Comparison of ENCODE assay signal across 13 mouse cellular contexts in the genomic region with DNA sequence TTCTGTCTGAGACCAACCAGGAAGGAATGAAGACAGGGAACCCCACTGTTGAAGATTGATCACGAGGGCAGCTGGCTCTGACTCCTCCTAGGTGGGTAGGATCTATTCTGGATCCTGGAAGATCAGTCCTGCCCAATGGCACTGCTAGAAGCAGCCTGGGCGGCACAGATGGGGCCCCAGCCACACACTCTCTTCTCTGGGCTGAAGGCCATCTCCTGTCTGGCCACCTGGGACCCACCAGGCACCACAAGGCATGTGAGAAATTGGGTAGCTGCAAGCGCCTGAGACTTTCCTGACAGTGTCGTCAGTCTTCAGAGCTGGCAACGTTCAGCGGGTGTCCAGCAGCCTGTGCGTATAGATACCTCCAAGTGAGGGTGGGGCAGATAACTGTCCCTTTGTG. TPM values are rescaled to one million over a fixed set of nuclear protein-coding genes. Genes with fewer than 3 reads are reported as not detected.
DNase-seq lines count a peak whose midpoint lies in the region; ATAC-seq and TF ChIP-seq lines count a peak whose summit lies in the region.
"Had no signal": no experiment of that assay in that cellular context is flagged by ENCODE, and none has a peak within 500 bp of the region (broad histone marks: within the 10 kb centered on the region; RNA-seq: fewer than 3 reads in every experiment).

No protein-coding gene starts in this region.

- peaks cover 38% of the 10 kb centered on the region for H3K4me1 ChIP-seq in midbrain, embryonic 10.5 days
- H3K4me1 ChIP-seq in midbrain, embryonic 11.5 days (ENCODE audit: control insufficient read depth, insufficient read depth, low read length): peaks cover 11% of the 10 kb centered on the region
- peaks cover 14% of the 10 kb centered on the region for H3K4me1 ChIP-seq in hindbrain, postnatal 0 days (ENCODE audit: insufficient read depth, low read length)
- H3K4me1 ChIP-seq in neural tube, embryonic 13.5 days (replicated peaks): peaks cover 38% of the 10 kb centered on the region

- WGBS in midbrain, embryonic 10.5 days: 90% methylated on average over 7 of the region's 7 CpGs
- 87% methylated on average over 7 of the region's 7 CpGs for WGBS in midbrain, embryonic 11.5 days
- WGBS in hindbrain, postnatal 0 days: 54% methylated on average over 7 of the region's 7 CpGs
- WGBS in neural tube, embryonic 13.5 days: 69% methylated on average over 7 of the region's 7 CpGs

- H3K4me2 ChIP-seq in midbrain, embryonic 11.5 days: no peak overlapping the region; the same call in 1 of the 2 replicates
- H3K4me2 ChIP-seq in hindbrain, postnatal 0 days (ENCODE audit: low read depth, low read length): peak overlapping the region; percentile 78; the same call in 1 of the 2 replicates
- peak overlapping the region; percentile 75 for H3K4me2 ChIP-seq in neural tube, embryonic 13.5 days

- H3K9ac ChIP-seq in midbrain, embryonic 11.5 days (ENCODE audit: low read length): no peak overlapping the region
- peak overlapping the region; percentile 97; the same call in 1 of the 2 replicates for H3K9ac ChIP-seq in hindbrain, postnatal 0 days (replicated peaks; ENCODE audit: low read length)
- H3K9ac ChIP-seq in neural tube, embryonic 13.5 days: peak overlapping the region; percentile 98

- TF ChIP-seq CTCF in hindbrain, postnatal 0 days (IDR thresholded peaks at IDR 0.05; ENCODE audit: low read depth): no peak

- H3K27me3 ChIP-seq in midbrain, embryonic 10.5 days (ENCODE audit: low read depth, poor library complexity, severe bottlenecking): peaks cover 14% of the 10 kb centered on the region; the same call in 1 of the 2 replicates
- no peaks in the 10 kb centered on the region for H3K27me3 ChIP-seq in midbrain, embryonic 11.5 days (ENCODE audit: control insufficient read depth, insufficient read depth, low read length)
- H3K27me3 ChIP-seq in hindbrain, postnatal 0 days (ENCODE audit: insufficient read depth, low read length): no peaks in the 10 kb centered on the region
- no peaks in the 10 kb centered on the region for H3K27me3 ChIP-seq in neural tube, embryonic 13.5 days

- ATAC-seq in midbrain, embryonic 11.5 days (ENCODE audit: low FRiP score): no peak
- ATAC-seq in hindbrain, postnatal 0 days: 0 out of 2 replicates have a peak, but pooled peaks have one; percentile 8
- no peak for ATAC-seq in neural tube, embryonic 13.5 days (ENCODE audit: low read depth)

- peak overlapping the region; percentile 91 for H3K4me3 ChIP-seq in midbrain, embryonic 10.5 days
- no peak overlapping the region for H3K4me3 ChIP-seq in midbrain, embryonic 11.5 days (ENCODE audit: low read depth, low read length)
- H3K4me3 ChIP-seq in hindbrain, postnatal 0 days (ENCODE audit: low read length): no peak overlapping the region
- peak overlapping the region; percentile 90; the same call in 1 of the 2 replicates for H3K4me3 ChIP-seq in neural tube, embryonic 13.5 days

- no peaks in the 10 kb centered on the region for H3K9me3 ChIP-seq in midbrain, embryonic 10.5 days (replicated peaks)
- no peaks in the 10 kb centered on the region for H3K9me3 ChIP-seq in midbrain, embryonic 11.5 days (ENCODE audit: control insufficient read depth, low read length)
- H3K9me3 ChIP-seq in hindbrain, postnatal 0 days (ENCODE audit: low read length): no peaks in the 10 kb centered on the region
- H3K9me3 ChIP-seq in neural tube, embryonic 13.5 days: no peaks in the 10 kb centered on the region

- H3K36me3 ChIP-seq in midbrain, embryonic 10.5 days: peaks cover 58% of the 10 kb centered on the region
- H3K36me3 ChIP-seq in midbrain, embryonic 11.5 days (ENCODE audit: control insufficient read depth, insufficient read depth, low read length): peaks cover 14% of the 10 kb centered on the region; the same call in 1 of the 2 replicates
- peaks cover 37% of the 10 kb centered on the region for H3K36me3 ChIP-seq in hindbrain, postnatal 0 days (ENCODE audit: insufficient read depth, low read length)
- H3K36me3 ChIP-seq in neural tube, embryonic 13.5 days: peaks cover 41% of the 10 kb centered on the region

- no peak for DNase-seq in midbrain, embryonic 10.5 days (ENCODE audit: low spot score)
- DNase-seq in midbrain, embryonic 11.5 days (ENCODE audit: low spot score, missing footprints): no peak
- peak; percentile 63 to 76 for DNase-seq in cerebellum, postnatal 25 days
- peak; percentile 34 for DNase-seq in hindbrain, postnatal 0 days (ENCODE audit: low spot score)
- no peak for DNase-seq in ovary, postnatal 14 days (ENCODE audit: low spot score)
- no peak for DNase-seq in gastrocnemius, postnatal 10 days
- DNase-seq in gastrocnemius, adult 18-20 months (ENCODE audit: low spot score): no peak
- DNase-seq: heart, postnatal 36 days; kidney, postnatal 10 days; lung, adult 2 months; right cerebral cortex, postnatal 25 days had no signal

- H3K27ac ChIP-seq in midbrain, embryonic 10.5 days (replicated peaks): no peak overlapping the region
- no peak overlapping the region for H3K27ac ChIP-seq in midbrain, embryonic 11.5 days (ENCODE audit: low read depth, low read length)
- 0 out of 2 replicates have a peak overlapping the region, but pooled peaks have one; percentile 92 for H3K27ac ChIP-seq in hindbrain, postnatal 0 days
- H3K27ac ChIP-seq in neural tube, embryonic 13.5 days (replicated peaks): no peak overlapping the region

RNA-seq across cellular contexts. Expression of gene B4galnt4, which starts 1.6 kb away (rescaled TPM):
- polyA plus RNA-seq in midbrain, embryonic 10.5 days (2016; fragmentation: Nextera tagmentation; extraction: Ambion mirVana): 26.8 and 29.4 TPM in 2 replicates
- polyA plus RNA-seq in midbrain, embryonic 11.5 days (2014; fragmentation: Nextera tagmentation; extraction: Ambion mirVana): 18.8 and 19.5 TPM in 2 replicates
- total RNA-seq in hindbrain, postnatal 0 days (2014; rRNA removed): 115 and 124 TPM in 2 replicates
- 41.8 and 46.2 TPM in 2 replicates for polyA plus RNA-seq in hindbrain, postnatal 0 days (2015; fragmentation: Nextera tagmentation; extraction: Ambion mirVana)
- polyA plus RNA-seq in neural tube, embryonic 13.5 days (2015; fragmentation: Nextera tagmentation; extraction: Ambion mirVana): 39.2 and 41.0 TPM in 2 replicates
- total RNA-seq in gastrocnemius, postnatal 10 days (2021): under 1 TPM; 0.11 to 0.38 TPM
- not detected for total RNA-seq in gastrocnemius, adult 18-20 months (2021)
- total RNA-seq: heart, postnatal 36 days had no signal

RNA-seq across cellular contexts. Expression of gene Pkp3, which starts 15.5 kb away (rescaled TPM):
- polyA plus RNA-seq in midbrain, embryonic 10.5 days (2016; fragmentation: Nextera tagmentation; extraction: Ambion mirVana): 1.8 and 2.0 TPM in 2 replicates
- polyA plus RNA-seq in midbrain, embryonic 11.5 days (2014; fragmentation: Nextera tagmentation; extraction: Ambion mirVana): 0.82 and 0.84 TPM in 2 replicates
- 0.58 TPM in 1 of 2 replicates, not detected in the other for total RNA-seq in hindbrain, postnatal 0 days (2014; rRNA removed)
- 0.29 TPM in 1 of 2 replicates, not detected in the other for polyA plus RNA-seq in hindbrain, postnatal 0 days (2015; fragmentation: Nextera tagmentation; extraction: Ambion mirVana)
- polyA plus RNA-seq in neural tube, embryonic 13.5 days (2015; fragmentation: Nextera tagmentation; extraction: Ambion mirVana): 0.38 and 1.2 TPM in 2 replicates
- total RNA-seq in gastrocnemius, postnatal 10 days (2021): not detected
- not detected for total RNA-seq in gastrocnemius, adult 18-20 months (2021)
- total RNA-seq: heart, postnatal 36 days had no signal

RNA-seq across cellular contexts. Expression of gene Gm17387, which starts 33.6 kb away (rescaled TPM):
- not detected in 2 replicates for polyA plus RNA-seq in midbrain, embryonic 10.5 days (2016; fragmentation: Nextera tagmentation; extraction: Ambion mirVana)
- polyA plus RNA-seq in midbrain, embryonic 11.5 days (2014; fragmentation: Nextera tagmentation; extraction: Ambion mirVana): not detected in 2 replicates
- total RNA-seq in hindbrain, postnatal 0 days (2014; rRNA removed): not detected in 2 replicates
- polyA plus RNA-seq in hindbrain, postnatal 0 days (2015; fragmentation: Nextera tagmentation; extraction: Ambion mirVana): not detected in 2 replicates
- not detected in 2 replicates for polyA plus RNA-seq in neural tube, embryonic 13.5 days (2015; fragmentation: Nextera tagmentation; extraction: Ambion mirVana)
- not detected for total RNA-seq in gastrocnemius, postnatal 10 days (2021)
- total RNA-seq in gastrocnemius, adult 18-20 months (2021): not detected
- total RNA-seq: heart, postnatal 36 days had no signal
- polyA plus RNA-seq: gonadal fat pad, adult 2 months; lung, adult 2 months had no signal

RNA-seq across cellular contexts. Expression of gene Sigirr, which starts 37.8 kb away (rescaled TPM):
- polyA plus RNA-seq in midbrain, embryonic 10.5 days (2016; fragmentation: Nextera tagmentation; extraction: Ambion mirVana): 2.3 and 2.5 TPM in 2 replicates
- 1.2 and 1.8 TPM in 2 replicates for polyA plus RNA-seq in midbrain, embryonic 11.5 days (2014; fragmentation: Nextera tagmentation; extraction: Ambion mirVana)
- 1.2 and 19.5 TPM in 2 replicates for total RNA-seq in hindbrain, postnatal 0 days (2014; rRNA removed)
- 2.4 and 2.6 TPM in 2 replicates for polyA plus RNA-seq in hindbrain, postnatal 0 days (2015; fragmentation: Nextera tagmentation; extraction: Ambion mirVana)
- polyA plus RNA-seq in neural tube, embryonic 13.5 days (2015; fragmentation: Nextera tagmentation; extraction: Ambion mirVana): 1.5 and 3.5 TPM in 2 replicates
- 1 to 10 TPM; 2.4 to 2.6 TPM for total RNA-seq in gastrocnemius, postnatal 10 days (2021)
- 1 to 10 TPM; 1.1 to 2.9 TPM for total RNA-seq in gastrocnemius, adult 18-20 months (2021)

RNA-seq across cellular contexts. Expression of gene Ifitm6, which starts 44.8 kb away (rescaled TPM):
- 0.21 TPM in 1 of 2 replicates, not detected in the other for polyA plus RNA-seq in midbrain, embryonic 10.5 days (2016; fragmentation: Nextera tagmentation; extraction: Ambion mirVana)
- polyA plus RNA-seq in midbrain, embryonic 11.5 days (2014; fragmentation: Nextera tagmentation; extraction: Ambion mirVana): not detected in 2 replicates
- total RNA-seq in hindbrain, postnatal 0 days (2014; rRNA removed): 0.37 and 0.50 TPM in 2 replicates
- polyA plus RNA-seq in hindbrain, postnatal 0 days (2015; fragmentation: Nextera tagmentation; extraction: Ambion mirVana): 0.67 and 0.69 TPM in 2 replicates
- polyA plus RNA-seq in neural tube, embryonic 13.5 days (2015; fragmentation: Nextera tagmentation; extraction: Ambion mirVana): 0.63 and 0.81 TPM in 2 replicates
- total RNA-seq in gastrocnemius, postnatal 10 days (2021): under 1 TPM; 0.49 to 0.84 TPM
- total RNA-seq in gastrocnemius, adult 18-20 months (2021): not detected

Comparison
In these comparisons a context has a peak if more than half of its experiments do, and no peak if none do; other contexts are left out.
1. H3K4me3 ChIP-seq: peak in midbrain, embryonic 10.5 days (single experiment) and neural tube, embryonic 13.5 days (single experiment); none in midbrain, embryonic 11.5 days (single experiment) and hindbrain, postnatal 0 days (single experiment).
2. DNase-seq: peak in cerebellum, postnatal 25 days (2 of 2) and hindbrain, postnatal 0 days (single experiment); none in midbrain, embryonic 10.5 days (single experiment), midbrain, embryonic 11.5 days (single experiment), ovary, postnatal 14 days (single experiment), gastrocnemius, postnatal 10 days (single experiment) and gastrocnemius, adult 18-20 months (single experiment).